Mouse (Mus musculus): ENCODE measurements around the gene Adra1d. TPM values are rescaled to one million over a fixed set of nuclear protein-coding genes. Genes with fewer than 3 reads are reported as not detected.

Gene Adra1d
- polyA plus RNA-seq (2012; rRNA removed) = 11.5 and 15.3 TPM in 2 replicates

GRCm38 (mm10) chr2:131561891-131562585 is at the start of gene Adra1d:
TSS of gene Adra1d (minus strand) at chr2:131562283.

Other genes with a start within 250 kb of the Adra1d start
- gene Rnf24, start 209.4 kb downstream of the Adra1d start, polyA plus RNA-seq (2012; rRNA removed) = 6.3 and 6.4 TPM in 2 replicates
- gene Smox, start 70.8 kb downstream of the Adra1d start, polyA plus RNA-seq (2012; rRNA removed) = 51.0 and 66.3 TPM in 2 replicates

All from ovary, adult 2 months (tissue).